Mouse (Mus musculus) midbrain, embryonic 16.5 days (tissue): Measurements from ENCODE around the gene Dnajb12. TPM values are rescaled to one million over a fixed set of nuclear protein-coding genes. Genes with fewer than 3 reads are reported as not detected.

Source experiments
- ATAC-seq: fragments of 200-750 bp; cut with Nextera tagmentation; 2 replicates; pipeline ENCODE4 v1.8.0; 2017; ENCODE audit warnings: moderate TSS enrichment
- H3K27ac ChIP-seq: fragments of 300-500 bp; sonication (generic); 2 replicates; pipeline ENCODE4 v1.5.1; 2014; ENCODE audit warnings: mild to moderate bottlenecking, low read length, mixed read lengths
- H3K27me3 ChIP-seq: fragments of 300-500 bp; sonication (generic); 2 replicates; pipeline ENCODE4 v1.6.1; 2014; ENCODE audit warnings: low read depth, low read length, mixed read lengths; ENCODE audit not compliant: control insufficient read depth, insufficient read depth
- H3K36me3 ChIP-seq: fragments of 300-500 bp; sonication (generic); 2 replicates; pipeline ENCODE4 v1.6.1; 2014; ENCODE audit warnings: mild to moderate bottlenecking, low read length, moderate library complexity, mixed read lengths; ENCODE audit not compliant: control insufficient read depth, insufficient read depth
- H3K4me1 ChIP-seq: fragments of 300-500 bp; sonication (generic); 2 replicates; pipeline ENCODE4 v1.6.1; 2014; ENCODE audit warnings: mild to moderate bottlenecking, low read length, mixed read lengths; ENCODE audit not compliant: control insufficient read depth, insufficient read depth
- H3K4me2 ChIP-seq: fragments of 300-500 bp; sonication (generic); 2 replicates; pipeline ENCODE4 v1.6.1; 2014; ENCODE audit warnings: mild to moderate bottlenecking, low read length, mixed read lengths
- H3K4me3 ChIP-seq: fragments of 300-500 bp; sonication (generic); 2 replicates; pipeline ENCODE4 v1.5.1; 2014; ENCODE audit warnings: low read depth, mild to moderate bottlenecking, low read length, moderate library complexity, mixed read lengths
- H3K9ac ChIP-seq: fragments of 300-500 bp; sonication (generic); 2 replicates; pipeline ENCODE4 v1.6.1; 2014; ENCODE audit warnings: low read depth, low read length, mixed read lengths
- H3K9me3 ChIP-seq: fragments of 300-500 bp; sonication (generic); replicated peaks from 2 replicates; pipeline ENCODE4 v1.6.1; 2014; ENCODE audit warnings: mild to moderate bottlenecking, low read length, mixed read lengths; ENCODE audit not compliant: control insufficient read depth, poor library complexity, severe bottlenecking
- WGBS: fragments of 180-500 bp; shearing (Covaris S2); extraction: QIAGEN DNeasy Blood & Tissue Kit; methylation state at CpG from one replicate; pipeline ENCODE4 v1.1.7; 2014; 5-methylcytosine and 5-hydroxymethylcytosine counted together
- polyA plus RNA-seq: library from polyadenylated mRNA; unstranded; fragments of >200 nt; fragmentation: Nextera tagmentation; extraction: Ambion mirVana; gene quantifications from 2 replicates; pipeline ENCODE4 v1.2.1, GENCODE M21; 2015

The Dnajb12 gene
- polyA plus RNA-seq, 1 experiment from 2014 or later = 18.5 TPM

DNA sequence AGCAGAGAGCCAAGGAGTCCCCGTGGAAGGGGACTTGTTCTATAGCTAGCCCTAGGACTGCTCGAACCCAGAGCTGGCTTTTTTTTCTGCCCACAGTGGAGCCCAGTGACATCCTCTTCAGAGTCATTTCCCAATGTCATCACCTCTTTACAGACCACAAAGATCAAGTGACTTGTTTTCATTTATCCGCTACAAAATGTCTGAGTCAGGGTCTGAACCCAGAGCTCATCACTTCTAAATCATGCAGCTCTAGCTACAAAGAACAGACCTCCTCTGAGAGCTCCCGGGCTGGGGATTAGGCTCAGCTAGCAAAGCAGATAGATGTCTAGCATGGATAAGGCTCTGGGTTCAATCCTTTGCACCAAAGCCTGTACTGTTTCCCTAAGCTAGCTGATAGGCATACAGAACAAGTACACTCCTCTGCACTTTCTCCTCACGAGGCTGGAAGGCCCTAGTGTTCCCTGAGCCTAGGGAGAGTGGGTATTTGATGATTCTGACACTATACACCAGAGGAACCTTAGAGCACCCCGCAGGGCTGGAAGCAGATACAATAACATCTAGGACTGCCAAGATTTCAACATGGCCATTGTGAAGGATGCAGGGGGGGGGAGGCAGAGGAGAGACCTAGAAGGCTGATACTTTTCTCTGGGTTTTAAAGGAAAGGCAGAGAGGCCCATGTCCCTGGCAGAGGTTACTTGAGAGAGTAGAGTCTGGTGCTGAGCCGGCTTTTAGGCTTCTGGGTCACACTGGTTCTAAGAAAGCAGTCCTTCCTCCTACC, 68.1 kb downstream of the Dnajb12 start:
- H3K4me2 ChIP-seq = no peak overlapping the region
- H3K4me3 ChIP-seq = no peak overlapping the region
- ATAC-seq = no peak
- H3K27ac ChIP-seq = peak overlapping the region; percentile 12; the same call in 1 of the 2 replicates
- H3K4me1 ChIP-seq = peaks cover 24% of the 10 kb centered on the region
- no peak overlapping the region for H3K9ac ChIP-seq
- no peaks in the 10 kb centered on the region for H3K9me3 ChIP-seq
- H3K27me3 ChIP-seq = no peaks in the 10 kb centered on the region
- WGBS = 64% methylated on average over 7 of the region's 7 CpGs
- no peaks in the 10 kb centered on the region for H3K36me3 ChIP-seq

DNA sequence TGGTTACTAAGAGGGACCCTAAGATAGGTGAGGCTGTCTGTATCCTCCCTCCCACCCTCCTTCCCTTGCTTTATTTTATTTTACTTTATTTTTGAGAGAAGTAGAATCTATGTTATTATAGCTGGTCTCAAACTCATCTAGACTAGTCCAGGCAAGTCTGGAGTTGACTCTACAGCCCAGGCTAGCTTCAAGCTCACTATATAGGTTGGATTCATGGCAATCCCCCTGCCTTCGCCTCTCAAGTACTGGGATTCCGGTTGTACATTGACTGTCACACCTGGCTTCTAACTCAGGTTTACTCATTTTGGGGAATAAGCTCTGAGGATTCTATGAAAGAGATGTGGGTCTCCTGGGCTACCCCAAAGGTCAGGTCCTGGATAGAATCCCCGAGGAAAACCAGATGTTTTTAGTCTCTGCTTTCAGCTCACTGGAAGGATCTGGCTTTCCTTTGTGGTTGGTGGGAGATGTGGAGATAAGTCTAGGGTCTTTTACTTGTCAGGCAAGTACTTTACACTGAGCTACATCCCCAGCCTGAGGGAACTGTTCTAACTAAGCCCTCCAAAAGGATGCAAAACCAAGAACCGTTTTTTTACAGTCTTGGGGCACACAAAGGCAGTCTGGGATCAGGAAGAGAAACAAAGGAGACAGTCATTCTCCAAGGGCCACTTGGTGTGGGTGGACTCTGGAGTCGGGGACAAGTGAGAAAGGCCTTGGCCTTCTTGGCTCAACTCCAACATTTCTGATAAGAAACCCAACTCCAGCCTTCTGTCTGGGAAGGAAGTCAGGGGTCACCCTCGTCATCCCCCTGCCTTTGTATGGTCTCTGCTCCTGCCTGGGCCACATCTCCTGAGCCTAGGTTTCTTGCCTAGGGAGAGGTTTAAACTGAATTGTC, 69.3 kb downstream of the Dnajb12 start:
- 58% methylated on average over 6 of the region's 6 CpGs for WGBS
- Histone ChIP-seq H3K27ac (peak overlapping the region; percentile 5; the same call in 1 of the 2 replicates), H3K4me2 (peak overlapping the region; percentile 94), H3K27me3 (no peaks in the 10 kb centered on the region), H3K4me1 (peaks cover 21% of the 10 kb centered on the region), H3K36me3 (no peaks in the 10 kb centered on the region), H3K9ac (no peak overlapping the region), H3K4me3 (no peak overlapping the region), H3K9me3 (no peaks in the 10 kb centered on the region)
- no peak for ATAC-seq

Other genes with a start within 250 kb of the Dnajb12 start
- gene Micu1, start 177.1 kb upstream of the Dnajb12 start, polyA plus RNA-seq = 78.4 and 79.3 TPM in 2 replicates
- 52.7 and 66.3 TPM in 2 replicates for gene Ddit4, start 72.3 kb downstream of the Dnajb12 start, polyA plus RNA-seq
- gene Ascc1, start 123.2 kb downstream of the Dnajb12 start, polyA plus RNA-seq = 54.0 and 54.5 TPM in 2 replicates
- 98.9 and 104 TPM in 2 replicates for gene Anapc16, start 123.6 kb downstream of the Dnajb12 start, polyA plus RNA-seq
- 115 and 129 TPM in 2 replicates for gene Spock2, start 226.7 kb downstream of the Dnajb12 start, polyA plus RNA-seq